In the genomic region with DNA sequence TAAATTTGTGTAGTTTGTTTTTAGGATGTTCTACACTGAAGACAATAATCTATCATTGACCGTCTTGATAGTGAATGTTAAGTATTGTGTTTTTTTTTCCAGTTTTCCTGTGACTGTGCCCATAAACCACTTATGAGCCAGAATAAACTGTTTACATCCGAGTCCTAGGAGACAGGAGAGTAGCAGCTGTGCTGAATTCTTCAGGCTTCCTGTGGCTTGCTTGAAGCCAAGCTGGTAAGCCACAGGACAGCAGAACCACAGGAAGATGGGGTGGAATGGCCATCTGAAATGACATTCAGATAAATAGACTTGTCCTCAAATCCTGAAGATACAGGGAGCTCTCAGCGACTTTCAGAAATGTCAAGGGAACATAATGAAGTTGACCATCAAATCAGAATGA, we compare ENCODE assay signal across 31 mouse cellular contexts.
"Had no signal": no experiment of that assay in that cellular context is flagged by ENCODE, and none has a peak within 500 bp of the region (broad histone marks: within the 10 kb centered on the region; RNA-seq: fewer than 3 reads in every experiment).

No protein-coding gene starts in this region.

- H3K4me1 ChIP-seq: heart, embryonic 10.5 days; hindbrain, embryonic 12.5 days; hindbrain, embryonic 13.5 days; hindbrain, embryonic 15.5 days; intestine, embryonic 15.5 days; kidney, embryonic 15.5 days had no signal

- H3K4me2 ChIP-seq: heart, embryonic 11.5 days; heart, embryonic 12.5 days; heart, embryonic 13.5 days; heart, embryonic 15.5 days; hindbrain, embryonic 12.5 days; hindbrain, embryonic 13.5 days; hindbrain, embryonic 14.5 days; hindbrain, embryonic 15.5 days; intestine, embryonic 15.5 days; kidney, embryonic 15.5 days had no signal

- H3K27me3 ChIP-seq: heart, embryonic 12.5 days; heart, embryonic 13.5 days; heart, embryonic 15.5 days; hindbrain, embryonic 12.5 days; hindbrain, embryonic 13.5 days; hindbrain, embryonic 15.5 days; intestine, embryonic 15.5 days; kidney, embryonic 15.5 days had no signal

- H3K27ac ChIP-seq: heart, embryonic 10.5 days; heart, embryonic 13.5 days; heart, embryonic 15.5 days; hindbrain, embryonic 10.5 days; hindbrain, embryonic 12.5 days; hindbrain, embryonic 13.5 days; hindbrain, embryonic 14.5 days; hindbrain, embryonic 15.5 days; hindbrain, postnatal 0 days; intestine, embryonic 15.5 days; kidney, embryonic 15.5 days; kidney, postnatal 0 days; layer of hippocampus, adult 2 months had no signal

- DNase-seq: heart, postnatal 10 days; heart, postnatal 14 days; heart, postnatal 36 days; heart, postnatal 4 days; kidney, adult 11 months; kidney, adult 18-20 months; kidney, adult 2 months; kidney, adult 8-10 months; kidney, adult 9 months; kidney, postnatal 10 days; kidney, postnatal 14 days; kidney, postnatal 25 days; kidney, postnatal 36 days; kidney, postnatal 4 days; layer of hippocampus, adult 9-11 months; layer of hippocampus, postnatal 36 days had no signal

- H3K36me3 ChIP-seq: heart, embryonic 10.5 days; heart, embryonic 12.5 days; heart, embryonic 13.5 days; heart, embryonic 15.5 days; hindbrain, embryonic 10.5 days; hindbrain, embryonic 12.5 days; hindbrain, embryonic 13.5 days; hindbrain, embryonic 15.5 days; intestine, embryonic 15.5 days; kidney, embryonic 15.5 days had no signal

- H3K4me3 ChIP-seq: heart, embryonic 10.5 days; heart, embryonic 12.5 days; heart, embryonic 13.5 days; heart, embryonic 15.5 days; hindbrain, embryonic 10.5 days; hindbrain, embryonic 12.5 days; hindbrain, embryonic 13.5 days; hindbrain, embryonic 15.5 days; intestine, embryonic 15.5 days; kidney, embryonic 15.5 days; layer of hippocampus, adult 2 months had no signal

- H3K9ac ChIP-seq: heart, embryonic 12.5 days; heart, embryonic 13.5 days; heart, embryonic 15.5 days; hindbrain, embryonic 12.5 days; hindbrain, embryonic 13.5 days; hindbrain, embryonic 14.5 days; hindbrain, embryonic 15.5 days; intestine, embryonic 15.5 days; kidney, embryonic 15.5 days had no signal
